Mouse (Mus musculus) lung, adult 10 weeks (tissue): Measurements from ENCODE around the gene B430218F22Rik. TPM values are rescaled to one million over a fixed set of nuclear protein-coding genes. Genes with fewer than 3 reads are reported as not detected.

Experiments
- polyA plus RNA-seq: library from polyadenylated mRNA; stranded (reverse); fragments of 350-450 nt; fragmentation: Illumina TruSeq; extraction: RNeasy Lipid Tissue Mini Kit (QIAGEN cat#74804); gene quantifications from one replicate; pipeline ENCODE4 v1.2.3, GENCODE M21; 2014; ENCODE audit warnings: low read depth, low replicate concordance; ENCODE audit not compliant: insufficient read depth

Gene B430218F22Rik
- not detected for polyA plus RNA-seq

DNA sequence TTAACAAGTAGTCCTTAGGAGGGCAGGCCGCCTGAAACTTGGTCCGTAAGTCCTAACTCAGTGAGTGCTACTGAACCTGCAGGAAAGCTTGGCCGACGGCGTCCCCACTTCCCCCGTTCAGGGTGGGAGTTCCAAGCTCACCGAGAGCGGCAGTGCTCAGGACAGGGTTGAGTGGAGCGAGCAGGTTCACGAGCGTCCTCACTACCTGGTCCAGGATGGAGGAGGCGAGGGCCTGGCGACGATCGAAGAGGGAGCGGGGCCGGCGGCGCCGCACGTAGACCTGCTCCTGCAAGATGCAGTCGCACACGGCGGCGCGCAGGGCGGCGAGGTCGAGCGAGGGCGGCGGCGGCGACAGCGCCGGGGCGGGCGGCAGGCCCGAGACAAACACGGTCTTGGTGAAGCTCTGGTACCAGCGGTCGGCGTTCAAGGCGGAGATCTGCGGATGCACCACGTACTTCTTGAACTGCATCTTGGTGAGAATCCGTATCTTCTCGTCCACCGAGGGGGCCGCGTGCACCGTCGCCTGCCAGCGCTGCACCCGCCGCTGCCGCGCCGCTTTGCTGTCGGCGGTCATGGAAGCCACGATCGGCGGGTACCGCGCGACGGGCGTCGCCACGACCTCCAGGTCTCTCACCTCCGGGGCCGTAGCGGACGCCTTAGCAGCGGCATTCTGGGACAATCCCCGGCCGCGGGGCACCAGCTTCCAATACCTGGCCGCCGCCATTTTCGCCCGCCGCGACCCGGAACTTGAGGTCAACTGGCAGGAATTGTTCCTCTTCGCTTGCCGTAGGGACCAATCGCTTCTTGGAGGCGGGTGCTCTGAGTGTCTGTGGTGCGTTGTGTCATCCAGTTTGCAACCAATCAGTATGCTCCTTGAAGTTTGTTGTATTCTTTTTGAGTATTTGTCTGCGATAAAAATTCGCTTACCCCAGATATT, at the start of gene B430218F22Rik, which contains the start of gene Mrps30:
B430218F22Rik (plus strand) TSS at position 120 of the 937 bp plus-strand sequence.
Mrps30 (minus strand) TSS at position 742 of the 937 bp plus-strand sequence.

Other genes starting within 250 kb of the B430218F22Rik start
- 9.3 TPM for gene Mrps30, start 622 bp downstream of the B430218F22Rik start, polyA plus RNA-seq